Mouse (Mus musculus): ENCODE data around the gene Gm20855. TPM values are rescaled to one million over a fixed set of nuclear protein-coding genes. Genes with fewer than 3 reads are reported as not detected.
"Not testable (repeated sequence)": the region's sequence is repeated elsewhere in the genome, so short reads cannot be mapped to it uniquely, and the experiment has no call there.

The Gm20855 gene
- not detected in 2 replicates for polyA plus RNA-seq (2012; ENCODE audit: insufficient read depth, insufficient read length, low replicate concordance, missing spikeins)

GRCm38 (mm10) chrY:35131733-35132132, at the start of gene Gm20855:
Gene Gm20855, minus strand, starts transcription at chrY:35131833.
- WGBS = no CpG with 5 or more reads among the region's 6 CpGs
- H3K27ac ChIP-seq (ENCODE audit: insufficient read depth, low read depth, low read length); H3K4me1 ChIP-seq (ENCODE audit: control insufficient read depth, insufficient read depth, low read length); H3K4me3 ChIP-seq (ENCODE audit: insufficient read depth, low read depth, low read length): not testable (repeated sequence)

Data from olfactory bulb, adult 2 months (tissue).